Mouse (Mus musculus) stomach, postnatal 0 days (tissue): ENCODE measurements around the gene Ihh. TPM values are rescaled to one million over a fixed set of nuclear protein-coding genes. Genes with fewer than 3 reads are reported as not detected.

Experiments
- ATAC-seq: fragments of 200-750 bp; cut with Nextera tagmentation; 2 replicates; pipeline ENCODE4 v1.8.0; 2017; ENCODE audit not compliant: low FRiP score, low TSS enrichment
- DNase-seq: peaks from one replicate; pipeline ENCODE4 v3.0.0-alpha.2; 2016; ENCODE audit warnings: low spot score
- H3K27ac ChIP-seq: fragments of 300-500 bp; sonication (generic); replicated peaks from 2 replicates; pipeline ENCODE4 v1.5.1; 2014; ENCODE audit warnings: mild to moderate bottlenecking, control low read depth
- H3K27me3 ChIP-seq: fragments of 300-500 bp; sonication (generic); 2 replicates; pipeline ENCODE4 v1.6.1; 2014; ENCODE audit warnings: low read length; ENCODE audit not compliant: control insufficient read depth, insufficient read depth
- H3K36me3 ChIP-seq: fragments of 300-500 bp; sonication (generic); 2 replicates; pipeline ENCODE4 v1.6.1; 2014; ENCODE audit warnings: low read length, mixed read lengths; ENCODE audit not compliant: control insufficient read depth, insufficient read depth
- H3K4me1 ChIP-seq: fragments of 300-500 bp; sonication (generic); replicated peaks from 2 replicates; pipeline ENCODE4 v1.6.1; 2014; ENCODE audit warnings: antibody characterized with exemption; ENCODE audit not compliant: control insufficient read depth, insufficient read depth
- H3K4me2 ChIP-seq: fragments of 300-500 bp; sonication (generic); replicated peaks from 2 replicates; pipeline ENCODE4 v1.6.1; 2014; ENCODE audit warnings: low read depth, mild to moderate bottlenecking, control low read depth, moderate library complexity
- H3K4me3 ChIP-seq: fragments of 300-500 bp; sonication (generic); 2 replicates; pipeline ENCODE4 v1.5.1; 2014; ENCODE audit warnings: low read depth, low read length, control low read depth
- H3K9ac ChIP-seq: fragments of 300-500 bp; sonication (generic); 2 replicates; pipeline ENCODE4 v1.6.1; 2014; ENCODE audit warnings: mild to moderate bottlenecking, low read length, control low read depth, mixed read lengths
- H3K9me3 ChIP-seq: fragments of 300-500 bp; sonication (generic); 2 replicates; pipeline ENCODE4 v1.6.1; 2016; ENCODE audit warnings: low read length; ENCODE audit not compliant: control insufficient read depth
- CTCF ChIP-seq: IDR thresholded peaks from 2 replicates; pipeline ENCODE4 v1.5.1; 2016; ENCODE audit warnings: antibody characterized with exemption, low read depth, mild to moderate bottlenecking, moderate library complexity
- EP300 ChIP-seq: optimal IDR thresholded peaks from 2 replicates; pipeline ENCODE3; 2016; ENCODE audit warnings: antibody characterized with exemption
- WGBS: fragments of 180-500 bp; shearing (Covaris S2); extraction: QIAGEN DNeasy Blood & Tissue Kit; methylation state at CpG from one replicate; pipeline ENCODE4 v1.1.7; 2014; 5-methylcytosine and 5-hydroxymethylcytosine counted together
- polyA plus RNA-seq: library from polyadenylated mRNA; unstranded; fragments of >200 nt; fragmentation: Nextera tagmentation; extraction: Ambion mirVana; gene quantifications from 2 replicates; pipeline ENCODE4 v1.2.1, GENCODE M21; 2015

Ihh gene
- polyA plus RNA-seq, 1 experiment from 2014 or later: 25.1 TPM

GRCm38 (mm10) chr1:74962853-74963227, 11.4 kb upstream of the Ihh start:
- Histone ChIP-seq H3K4me3 (no peak overlapping the region), H3K27me3 (no peaks in the 10 kb centered on the region), H3K4me2 (peak overlapping the region; percentile 11; the same call in 1 of the 2 replicates), H3K36me3 (no peaks in the 10 kb centered on the region), H3K9me3 (no peaks in the 10 kb centered on the region), H3K4me1 (no peaks in the 10 kb centered on the region), H3K9ac (no peak overlapping the region), H3K27ac (peak overlapping the region; percentile 85)
- ATAC-seq: peak; percentile 76
- TF ChIP-seq CTCF (no peak), EP300 (no peak)
- WGBS: 64% methylated on average over 5 of the region's 5 CpGs
- peak; percentile 83 for DNase-seq

DNA sequence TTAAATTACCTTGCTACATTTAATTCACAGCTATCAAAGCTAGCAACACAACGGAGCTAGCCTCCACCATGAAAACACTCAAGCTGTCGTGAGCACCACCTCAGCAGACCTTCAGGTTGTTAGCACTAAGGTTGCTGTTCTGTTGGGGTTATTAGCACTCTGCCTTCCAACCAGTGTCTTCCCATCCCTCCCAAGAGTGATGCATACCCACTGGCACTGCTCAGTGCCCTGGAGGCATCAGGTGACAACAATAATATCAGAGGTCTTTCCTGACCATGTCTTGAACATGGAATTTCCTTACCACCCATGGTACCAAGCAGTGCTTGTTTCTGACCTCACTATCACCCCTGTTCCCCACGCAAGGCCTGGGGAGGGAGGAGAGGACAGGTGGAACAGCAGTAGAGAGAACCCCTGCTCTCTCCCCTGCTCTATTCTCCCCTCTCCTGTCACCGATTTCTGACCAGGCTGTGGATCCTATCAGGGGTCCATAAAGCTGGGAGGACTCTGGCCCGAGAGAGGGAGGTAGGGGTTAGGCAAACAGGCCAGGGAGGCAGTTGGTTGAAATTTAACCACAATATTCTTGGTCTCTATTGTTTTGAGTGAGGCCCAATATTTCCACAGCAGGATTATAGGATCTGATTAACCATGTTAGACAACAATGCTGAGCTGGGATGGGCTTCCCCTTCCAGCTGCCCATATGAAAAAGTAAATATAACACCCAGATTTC, 10.8 kb upstream of the Ihh start:
- H3K27me3 ChIP-seq: no peaks in the 10 kb centered on the region
- no peak for TF ChIP-seq CTCF
- TF ChIP-seq EP300: no peak
- H3K4me2 ChIP-seq: no peak overlapping the region
- no peaks in the 10 kb centered on the region for H3K9me3 ChIP-seq
- WGBS: 56% methylated on average over 5 of the region's 5 CpGs
- peak overlapping the region; percentile 85 for H3K27ac ChIP-seq
- no peak overlapping the region for H3K9ac ChIP-seq
- H3K4me3 ChIP-seq: no peak overlapping the region
- ATAC-seq (peak; percentile 24; the same call in 1 of the 2 replicates), DNase-seq (peak; percentile 49)
- no peaks in the 10 kb centered on the region for H3K36me3 ChIP-seq
- no peaks in the 10 kb centered on the region for H3K4me1 ChIP-seq

GRCm38 (mm10) chr1:74961722-74962121, 10.2 kb upstream of the Ihh start:
- TF ChIP-seq CTCF (no peak), EP300 (no peak)
- WGBS: 62% methylated on average over 7 of the region's 7 CpGs
- Histone ChIP-seq H3K4me2 (no peak overlapping the region), H3K9ac (no peak overlapping the region), H3K27ac (peak overlapping the region; percentile 85), H3K4me3 (no peak overlapping the region), H3K4me1 (no peaks in the 10 kb centered on the region), H3K36me3 (no peaks in the 10 kb centered on the region), H3K27me3 (no peaks in the 10 kb centered on the region), H3K9me3 (no peaks in the 10 kb centered on the region)
- DNase-seq (peak; percentile 63), ATAC-seq (peak; percentile 83)

DNA sequence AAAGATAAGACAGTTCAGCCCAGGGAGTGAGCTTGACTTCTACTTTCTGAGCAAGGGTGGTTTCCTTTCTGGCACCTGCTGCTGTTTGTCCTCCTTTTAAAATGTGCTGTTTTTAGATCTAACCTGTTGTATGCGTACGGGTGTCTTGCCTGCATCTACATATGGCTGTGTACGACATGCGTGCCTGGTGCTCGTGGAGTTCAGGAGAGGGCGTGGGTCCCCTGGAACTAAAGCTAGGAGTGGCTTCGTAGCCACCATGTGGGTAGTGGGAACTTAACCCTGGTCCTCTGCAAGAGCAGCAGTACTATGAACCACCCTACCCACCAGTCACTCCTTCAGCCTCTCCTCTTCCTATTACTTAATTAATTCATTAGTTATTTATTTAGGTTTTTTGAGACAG, 8.6 kb upstream of the Ihh start:
- ATAC-seq (no peak), DNase-seq (peak; percentile 36)
- no peaks in the 10 kb centered on the region for H3K4me1 ChIP-seq
- no peaks in the 10 kb centered on the region for H3K27me3 ChIP-seq
- H3K9ac ChIP-seq: no peak overlapping the region
- no peaks in the 10 kb centered on the region for H3K9me3 ChIP-seq
- no peak overlapping the region for H3K4me2 ChIP-seq
- no peak overlapping the region for H3K4me3 ChIP-seq
- TF ChIP-seq EP300: no peak
- TF ChIP-seq CTCF: no peak
- H3K36me3 ChIP-seq: no peaks in the 10 kb centered on the region
- WGBS: 63% methylated on average over 7 of the region's 7 CpGs
- H3K27ac ChIP-seq: peak overlapping the region; percentile 53

DNA sequence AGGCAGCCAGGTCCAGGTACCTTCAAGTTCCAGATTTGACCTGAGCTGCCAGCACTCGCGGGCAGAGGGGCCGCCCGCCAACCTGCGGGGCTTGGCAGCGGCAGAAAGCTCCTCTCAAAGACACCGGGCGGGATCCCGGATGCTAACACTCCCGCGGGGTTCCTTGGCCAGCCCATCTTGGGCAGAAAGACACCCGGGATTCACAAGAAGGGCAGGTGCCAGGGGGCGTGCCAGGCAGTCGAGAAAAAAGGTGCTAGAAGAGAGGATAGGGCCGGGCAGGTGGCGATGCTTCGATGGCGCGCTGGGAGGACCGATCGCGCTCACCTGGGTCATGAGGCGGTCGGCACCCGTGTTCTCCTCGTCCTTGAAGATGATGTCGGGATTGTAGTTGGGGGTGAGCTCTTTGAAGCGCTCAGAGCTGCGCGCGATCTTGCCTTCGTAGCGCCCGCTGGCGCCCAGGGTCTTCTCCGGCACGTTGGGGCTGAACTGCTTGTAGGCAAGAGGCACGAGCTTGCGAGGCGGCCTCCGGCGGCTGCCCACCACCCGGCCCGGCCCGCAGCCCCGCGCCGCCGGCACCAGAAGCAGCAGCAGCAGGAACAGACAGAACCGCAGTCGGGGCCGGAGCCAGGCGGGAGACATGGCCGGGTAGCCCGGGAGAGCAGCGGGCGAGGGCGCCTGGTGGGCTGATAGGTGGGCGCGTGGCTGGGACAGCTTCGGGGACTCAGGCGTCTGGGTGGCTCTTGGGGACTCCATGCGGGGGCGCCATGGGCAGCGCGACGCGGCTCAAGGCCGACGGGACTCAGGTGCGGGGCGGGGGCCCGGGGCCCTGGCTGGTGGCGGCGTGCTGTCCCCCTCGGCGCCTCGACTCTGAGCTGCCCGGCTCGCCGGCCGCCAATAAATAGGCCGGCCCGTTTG, 639 bp downstream of the Ihh start:
- ATAC-seq: no peak; the same call in 1 of the 2 replicates
- peak overlapping the region; percentile 82 for H3K27ac ChIP-seq

GRCm38 (mm10) chr1:74950066-74950465, 1.4 kb downstream of the Ihh start:
- ATAC-seq: no peak
- Histone ChIP-seq H3K9ac (peak overlapping the region; percentile 69), H3K27ac (peak overlapping the region; percentile 82), H3K4me1 (no peaks in the 10 kb centered on the region; the same call in 1 of the 2 replicates), H3K27me3 (peaks cover 13% of the 10 kb centered on the region), H3K9me3 (no peaks in the 10 kb centered on the region), H3K4me3 (peak overlapping the region; percentile 47), H3K4me2 (peak overlapping the region; percentile 61), H3K36me3 (no peaks in the 10 kb centered on the region)
- peak; percentile 60 for DNase-seq
- 3% methylated on average over 16 of the region's 16 CpGs for WGBS
- peak; percentile 3; the same call in 1 of the 2 replicates for TF ChIP-seq CTCF
- TF ChIP-seq EP300: no peak

More for the DNA sequence above, 639 bp downstream of the Ihh start:
- H3K9ac ChIP-seq: peak overlapping the region; percentile 69
- peaks cover 13% of the 10 kb centered on the region for H3K27me3 ChIP-seq
- no peaks in the 10 kb centered on the region; the same call in 1 of the 2 replicates for H3K4me1 ChIP-seq
- no peaks in the 10 kb centered on the region for H3K9me3 ChIP-seq
- H3K4me3 ChIP-seq: peak overlapping the region; percentile 47
- TF ChIP-seq EP300 (no peak), CTCF (0 out of 2 replicates have a peak, but pooled peaks have one; percentile 3)
- no peaks in the 10 kb centered on the region for H3K36me3 ChIP-seq
- WGBS: 1% methylated on average over 70 of the region's 84 CpGs
- peak overlapping the region; percentile 61 for H3K4me2 ChIP-seq
- DNase-seq: peak; percentile 32
